Mouse (Mus musculus) gastrocnemius, adult 2 months (tissue): ENCODE results near the gene Fbp2. TPM values are rescaled to one million over a fixed set of nuclear protein-coding genes. Genes with fewer than 3 reads are reported as not detected.

Experiments
- DNase-seq: peaks from one replicate; pipeline ENCODE4 v3.0.0; 2022
- H3K27ac ChIP-seq: fragments of 200-600 bp; 2 replicates; pipeline ENCODE4 v1.8.1; 2022; ENCODE audit warnings: mild to moderate bottlenecking
- H3K4me3 ChIP-seq: fragments of 200-600 bp; 2 replicates; pipeline ENCODE4 v1.8.1; 2022; ENCODE audit warnings: mild to moderate bottlenecking, moderate library complexity
- CTCF ChIP-seq: fragments of 200-600 bp; IDR thresholded peaks from 2 replicates; pipeline ENCODE4 v1.8.1; 2022; ENCODE audit warnings: antibody characterized with exemption, mild to moderate bottlenecking, moderate library complexity
- intact Hi-C: fragments of 180-260 bp; cut with DNase I; formaldehyde crosslinking; loops from one replicate; pipeline ENCODE4 v1.15.1; 2025
- long read RNA-seq, 2 experiments: library from polyadenylated mRNA; stranded (forward); transcript quantifications; one replicate each; pipeline ENCODE4 v2.0.0; 2021
- total RNA-seq, 2 experiments: library from RNA; stranded (reverse); gene quantifications; 2 replicates each; pipeline ENCODE4 v1.2.3; 2021

Fbp2 gene
- 10 to 100 TPM; 40.0 to 64.9 TPM for total RNA-seq
- long read RNA-seq, experiment 1, transcript Fbp2-201 (7 exons, 1,354 nt) = major isoform, 74 of 78 reads
- long read RNA-seq, experiment 1, partial matches to known transcripts = 4 of 78 reads
- long read RNA-seq, experiment 1, other reads (novel, unspliced or antisense) = 0 of 78 reads
- long read RNA-seq, experiment 2, transcript Fbp2-201 (7 exons, 1,354 nt) = major isoform, 43 of 46 reads
- long read RNA-seq, experiment 2, partial matches to known transcripts = 3 of 46 reads
- long read RNA-seq, experiment 2, other reads (novel, unspliced or antisense) = 0 of 46 reads

GRCm38 (mm10) chr13:62857941-62858915 lies at the start of gene Fbp2:
Gene Fbp2 (minus strand): TSS chr13:62858422.
- DNase-seq = peak; percentile 82
- no peak for TF ChIP-seq CTCF
- H3K4me3 ChIP-seq = peak within 1 kb of the TSS; percentile 70
- peak within 1 kb of the TSS; percentile 92 for H3K27ac ChIP-seq
- intact Hi-C loops = loop anchor here (5.0 kb wide), 1 partner anchor 391 kb away; the partner anchor contains the start of gene Gm49359

DNA sequence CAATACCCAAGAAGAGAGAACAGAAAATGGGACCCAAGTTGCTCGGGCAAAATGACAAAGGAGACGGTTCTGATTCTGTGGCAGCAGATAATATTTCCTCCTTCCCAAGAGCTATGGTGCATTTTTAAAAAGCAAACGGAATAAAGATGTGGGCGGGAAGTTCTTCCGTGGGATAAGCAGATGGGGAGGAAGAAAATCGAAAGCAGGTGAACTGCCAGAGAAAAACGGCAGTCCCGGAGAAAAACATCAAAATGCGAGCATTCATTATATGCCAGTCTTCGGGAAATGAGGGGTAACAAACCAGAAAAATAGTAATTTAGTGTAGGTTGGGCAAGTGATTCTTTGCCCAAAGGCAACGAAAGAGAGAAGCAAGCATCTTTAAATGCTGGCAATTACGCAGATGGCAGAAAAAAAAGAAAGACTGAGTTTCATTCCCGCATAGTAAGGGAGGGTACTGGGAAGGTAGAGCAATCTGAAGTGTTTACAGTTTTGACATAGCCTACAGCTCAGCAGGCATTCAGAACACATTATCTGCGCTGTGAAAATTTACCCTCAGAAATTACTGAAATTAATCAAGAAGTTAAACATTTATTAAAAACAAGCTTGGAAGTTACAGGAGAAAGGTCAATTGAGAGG lies 49.4 kb upstream of the Fbp2 start:
- intact Hi-C loops = no loop called here
- Histone ChIP-seq H3K4me3 (peak overlapping the region; percentile 38), H3K27ac (no peak overlapping the region)
- DNase-seq = no peak
- TF ChIP-seq CTCF = no peak

- Histone ChIP-seq H3K27ac (no peak overlapping the region), H3K4me3 (no peak overlapping the region)
- DNase-seq = no peak
- TF ChIP-seq CTCF = no peak
- intact Hi-C loops = no loop called here
Observed at GRCm38 (mm10) chr13:62901139-62901538, 42.9 kb upstream of the Fbp2 start.

DNA sequence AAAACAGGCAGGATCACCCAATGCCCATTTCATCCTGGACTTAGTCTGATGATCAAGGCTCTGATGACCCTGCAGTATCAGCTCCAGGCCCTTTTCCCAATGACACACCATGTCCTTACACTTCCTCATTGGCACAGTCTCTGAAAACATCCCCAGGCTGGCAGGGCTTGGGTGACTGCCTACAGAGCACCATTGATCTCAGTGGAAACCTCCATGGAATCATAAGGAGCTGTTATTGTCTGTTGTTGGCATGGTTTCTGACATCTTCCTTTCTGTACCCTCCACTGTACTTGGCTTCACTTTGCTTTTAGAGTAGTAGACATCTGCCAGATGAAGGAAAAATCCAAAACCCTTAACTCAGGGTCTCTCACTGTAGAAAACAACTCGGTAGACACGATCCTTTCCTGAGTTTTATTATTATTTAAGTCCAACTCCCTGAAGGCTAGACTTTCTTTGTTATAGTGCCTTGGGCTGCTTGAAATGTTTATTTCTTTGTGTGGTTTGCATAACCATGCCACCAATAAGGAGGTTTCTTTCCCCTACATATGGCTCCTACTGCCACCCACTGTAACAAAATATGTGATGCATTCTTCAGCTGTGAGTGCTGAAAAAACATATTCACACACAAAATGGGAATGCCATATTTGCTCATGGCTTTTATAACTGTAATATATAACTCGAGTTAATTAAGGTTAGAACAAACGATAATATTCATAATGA lies 39.9 kb upstream of the Fbp2 start:
- Histone ChIP-seq H3K27ac (no peak overlapping the region), H3K4me3 (no peak overlapping the region)
- TF ChIP-seq CTCF = no peak
- intact Hi-C loops = no loop called here
- DNase-seq = no peak

GRCm38 (mm10) chr13:62893044-62893842 lies 35.0 kb upstream of the Fbp2 start:
- Histone ChIP-seq H3K4me3 (no peak overlapping the region), H3K27ac (no peak overlapping the region)
- intact Hi-C loops = no loop called here
- TF ChIP-seq CTCF = no peak
- DNase-seq = no peak

DNA sequence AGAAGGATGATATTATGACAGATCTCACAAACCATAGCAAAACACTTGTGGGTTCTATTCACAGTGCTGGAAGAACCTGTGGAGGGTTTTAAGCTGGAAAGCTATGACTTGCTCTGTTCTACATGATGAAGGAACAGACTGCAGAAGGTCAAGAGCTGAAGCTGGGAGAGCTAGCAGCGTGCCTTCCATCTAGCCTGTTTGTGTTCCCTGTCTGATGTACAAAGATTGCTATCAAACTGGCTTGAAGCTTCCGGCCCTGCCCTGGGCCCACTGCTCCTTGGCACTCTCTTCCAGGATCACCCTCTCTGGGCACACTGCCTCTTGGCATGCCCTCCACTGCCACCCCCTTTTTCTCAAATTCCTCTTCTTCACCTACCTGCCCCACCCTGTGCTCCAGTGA lies 31.1 kb upstream of the Fbp2 start:
- Histone ChIP-seq H3K27ac (no peak overlapping the region), H3K4me3 (no peak overlapping the region)
- no peak for TF ChIP-seq CTCF
- intact Hi-C loops = no loop called here
- DNase-seq = no peak

DNA sequence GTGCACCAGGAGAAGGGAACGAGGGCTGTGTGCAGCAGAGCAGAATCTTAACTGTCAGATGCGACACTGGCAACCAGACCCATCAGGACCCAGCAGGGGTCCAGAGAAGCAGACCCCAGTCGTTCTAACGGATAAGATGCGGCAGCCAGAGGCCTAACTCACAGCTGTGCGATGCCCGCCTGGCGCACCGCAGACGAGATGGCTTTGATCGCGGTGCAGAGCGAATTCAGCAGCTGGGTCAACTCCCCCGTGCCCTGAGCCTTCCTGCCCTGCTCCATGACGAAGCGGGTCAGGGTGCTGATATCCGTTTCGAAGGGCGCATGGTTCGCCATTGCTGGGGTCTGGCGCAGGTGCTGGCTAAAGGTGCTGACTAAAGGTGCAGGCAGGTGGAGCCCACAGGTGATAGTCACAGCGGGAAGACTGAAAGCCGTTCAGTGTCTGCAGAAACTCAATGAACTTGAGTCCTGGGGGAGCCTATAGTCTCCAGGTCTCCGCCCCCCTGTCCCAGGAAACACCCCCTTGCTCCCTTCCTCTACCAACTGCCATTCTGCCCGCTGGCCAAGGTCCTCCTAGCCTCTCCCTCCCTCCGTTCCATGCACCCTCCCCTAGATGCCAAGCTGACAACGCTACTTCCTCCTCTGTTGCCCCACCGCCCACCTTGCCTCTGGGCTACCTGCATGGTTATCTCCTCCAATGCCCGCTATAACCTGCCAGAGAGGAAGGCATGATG lies 29.7 kb upstream of the Fbp2 start, which contains the start of gene Fbp1:
Fbp1 (minus strand) TSS at position 571 of the 730 bp plus-strand sequence.
- no peak within 1 kb of the TSS for H3K27ac ChIP-seq
- no peak for DNase-seq
- no peak for TF ChIP-seq CTCF
- H3K4me3 ChIP-seq = peak within 1 kb of the TSS; percentile 49
- intact Hi-C loops = no loop called here

DNA sequence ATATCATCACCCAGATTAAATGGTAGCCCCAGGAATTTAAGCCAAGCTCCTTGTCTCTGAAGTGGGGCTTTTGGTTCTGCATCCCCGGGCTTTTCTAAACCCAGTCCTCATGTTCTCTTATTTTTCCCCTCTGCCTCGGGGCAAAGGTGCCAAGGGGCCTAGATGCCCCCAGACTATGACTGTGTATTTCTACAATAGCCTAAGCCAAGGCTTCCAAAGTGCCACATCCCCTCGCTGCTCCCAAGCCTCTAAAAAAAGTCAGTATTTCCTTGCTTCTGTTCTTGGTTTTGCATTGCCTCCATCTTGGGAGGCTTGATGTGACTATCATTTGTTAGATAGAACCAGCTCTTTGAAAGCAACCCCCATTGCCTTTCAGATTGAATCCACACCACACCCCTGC lies 26.3 kb upstream of the Fbp2 start:
- no peak for TF ChIP-seq CTCF
- intact Hi-C loops = no loop called here
- Histone ChIP-seq H3K4me3 (no peak overlapping the region), H3K27ac (no peak overlapping the region)
- no peak for DNase-seq

DNA sequence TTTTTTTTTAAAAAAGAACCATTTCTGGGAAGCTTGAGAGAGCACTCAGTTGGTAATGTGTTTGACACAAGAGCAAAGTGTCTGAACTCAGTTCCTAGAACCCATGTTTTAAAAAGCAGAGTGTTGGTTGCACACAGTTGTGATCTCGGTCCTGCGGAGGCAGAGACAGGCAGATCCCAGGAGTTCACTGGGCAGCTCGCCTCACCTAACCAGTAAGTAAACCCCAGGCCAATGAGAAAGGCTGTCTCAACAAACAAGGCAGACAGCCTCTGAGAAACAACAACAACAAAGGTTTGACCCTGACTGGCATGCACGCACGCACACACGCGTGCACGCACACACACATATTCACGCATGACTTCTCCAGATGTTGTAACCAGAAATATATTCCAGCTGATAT lies 25.7 kb upstream of the Fbp2 start:
- TF ChIP-seq CTCF = no peak
- intact Hi-C loops = no loop called here
- Histone ChIP-seq H3K27ac (no peak overlapping the region), H3K4me3 (no peak overlapping the region)
- no peak for DNase-seq

DNA sequence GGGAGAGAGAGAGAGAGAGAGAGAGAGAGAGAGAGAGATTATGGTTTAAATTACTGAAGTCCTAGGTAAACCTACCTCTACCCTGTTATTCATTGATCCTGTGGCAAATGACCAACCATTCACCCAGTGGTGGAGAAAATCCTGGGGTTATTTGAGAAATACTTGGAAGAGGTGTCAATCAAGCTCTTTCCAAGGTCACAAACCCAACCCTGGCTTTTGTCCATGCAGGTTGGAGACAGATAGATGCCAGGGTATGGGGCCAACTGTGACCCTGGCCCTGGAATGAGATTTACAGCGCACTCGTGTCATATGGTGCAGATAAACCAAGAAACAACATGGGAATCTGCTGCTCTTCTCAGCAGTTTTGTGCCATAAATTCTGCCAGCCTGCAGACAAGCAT lies 25.2 kb upstream of the Fbp2 start:
- intact Hi-C loops = no loop called here
- no peak for DNase-seq
- H3K4me3 ChIP-seq = no peak overlapping the region
- no peak for TF ChIP-seq CTCF
- no peak overlapping the region for H3K27ac ChIP-seq

DNA sequence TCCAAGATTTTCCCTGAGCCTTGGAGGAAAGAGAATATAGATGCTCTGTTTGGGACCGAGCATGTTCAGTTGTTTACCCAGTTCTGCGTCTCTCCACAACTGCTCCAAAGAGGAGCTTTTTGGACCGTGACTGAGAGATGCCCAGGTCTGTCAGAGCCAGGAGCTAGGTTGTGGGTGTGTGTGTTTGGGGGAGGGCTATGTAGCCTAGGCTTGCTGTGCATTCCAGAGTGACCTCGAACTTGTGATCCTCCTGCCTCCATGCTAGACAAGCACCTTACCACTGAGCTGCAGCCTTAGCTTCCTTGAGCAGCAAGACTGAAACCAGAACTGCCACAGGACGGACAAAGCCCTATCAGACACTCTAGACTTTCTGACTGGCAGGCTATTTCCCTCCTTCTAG lies 24.6 kb upstream of the Fbp2 start:
- no peak overlapping the region for H3K27ac ChIP-seq
- DNase-seq = no peak
- intact Hi-C loops = no loop called here
- TF ChIP-seq CTCF = no peak
- no peak overlapping the region for H3K4me3 ChIP-seq
